Mouse (Mus musculus): ENCODE measurements at regions not wholly inside any gene's neighbourhood (a gene's known extent, or its start where the extent isn't known, plus 50 kb on each side); places are given as distances from the start of the nearest gene placed in this dataset.

DNA sequence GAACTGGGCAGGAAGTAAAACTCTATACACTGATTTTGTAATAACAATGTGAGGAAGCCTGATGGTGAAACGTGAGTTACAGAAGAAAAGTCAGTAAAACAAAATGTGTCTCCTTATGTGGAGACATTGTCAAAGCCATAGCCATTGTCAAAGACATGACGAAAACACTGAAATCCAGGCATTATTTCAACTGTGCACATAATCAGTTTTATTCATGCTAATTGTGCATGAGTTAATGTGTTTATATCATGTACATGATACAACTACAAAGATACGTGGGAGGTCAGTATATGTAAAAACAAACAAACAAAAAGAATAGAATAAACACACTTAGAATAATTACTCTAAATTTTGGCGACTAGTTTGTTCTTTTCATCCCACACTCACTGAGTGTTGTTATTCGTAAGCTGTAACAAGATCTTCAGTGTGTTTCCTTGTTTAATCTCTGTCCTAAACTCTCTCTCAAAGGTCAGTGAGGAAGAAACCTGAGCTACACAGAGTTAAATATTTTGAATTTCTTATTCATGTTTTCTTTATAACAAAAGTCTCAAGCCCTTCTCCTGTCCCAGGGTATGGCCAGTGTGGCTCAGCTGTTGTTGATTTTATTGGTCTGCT lies 536.0 kb upstream of the Grid2 start:
- TF ChIP-seq CTCF (IDR thresholded peaks at IDR 0.05) (no peak), POLR2A (IDR thresholded peaks at IDR 0.05; ENCODE audit: insufficient read depth, low read depth, low read length) (no peak)

All from heart, adult 2 months (tissue).